Mouse (Mus musculus) inflammation-experienced regulatory T-cells (primary cell): ENCODE measurements around the gene Nptn. TPM values are rescaled to one million over a fixed set of nuclear protein-coding genes. Genes with fewer than 3 reads are reported as not detected.

Source experiments
- polyA plus RNA-seq, 2 experiments: library from polyadenylated mRNA; unstranded; fragments of 100-300 nt; shearing (Covaris generic); gene quantifications; one replicate each; pipeline ENCODE4 v1.2.1; 2017

The Nptn gene
- 100 to 1,000 TPM in 1 of 2 experiments, 10 to 100 TPM in 1; 76.5 to 109 TPM for polyA plus RNA-seq

GRCm38 (mm10) chr9:58581958-58582540 is at the start of gene Nptn:
TSS of gene Nptn (plus strand) at chr9:58582240.

GRCm38 (mm10) chr9:58554908-58555684 is 26.9 kb upstream of the Nptn start, which contains the start of gene Cd276:
TSS of gene Cd276 (minus strand) at chr9:58555437.

Other genes with a start within 250 kb of the Nptn start
- not detected for gene Tbc1d21, start 211.8 kb upstream of the Nptn start, polyA plus RNA-seq
- gene Insyn1, start 93.6 kb upstream of the Nptn start, polyA plus RNA-seq, result under 1 TPM in 1 of 2 experiments, not detected in 1; 0.14 TPM
- gene Cd276, start 26.8 kb upstream of the Nptn start, polyA plus RNA-seq, result under 1 TPM; 0.13 to 0.22 TPM
- gene Rec114, start 161.7 kb downstream of the Nptn start, polyA plus RNA-seq, result 1 to 10 TPM in 1 of 2 experiments, under 1 TPM in 1; 0.87 to 2.4 TPM
- gene Hcn4, start 241.2 kb downstream of the Nptn start, polyA plus RNA-seq, result under 1 TPM in 1 of 2 experiments, not detected in 1; 0.37 TPM